Mouse (Mus musculus) heart, adult 2 months (tissue): Measurements from ENCODE around the gene Mt1.

ENCODE experiments used
- CTCF ChIP-seq: fragments of 200-600 bp; IDR thresholded peaks from 2 replicates; pipeline ENCODE4 v1.8.1; 2022; ENCODE audit warnings: antibody characterized with exemption, mild to moderate bottlenecking, moderate library complexity
- EP300 ChIP-seq: fragments of 200-500 bp; IDR thresholded peaks from 2 replicates; pipeline ENCODE4 v1.6.1; 2011; ENCODE audit warnings: low read depth, low read length, control low read depth; ENCODE audit not compliant: insufficient read depth
- POLR2A ChIP-seq: fragments of 200-500 bp; IDR thresholded peaks from 2 replicates; pipeline ENCODE4 v1.6.1; 2011; ENCODE audit warnings: mild to moderate bottlenecking, low read depth, low read length, control low read depth; ENCODE audit not compliant: insufficient read depth

- TF ChIP-seq CTCF, result no peak
- TF ChIP-seq EP300, result no peak
- TF ChIP-seq POLR2A, result no peak
Measured at GRCm38 (mm10) chr8:94184357-94184843, 5.5 kb downstream of the Mt1 start.
